Mouse (Mus musculus) forebrain, embryonic 15.5 days (tissue): ENCODE results near the gene Bcar3. TPM values are rescaled to one million over a fixed set of nuclear protein-coding genes. Genes with fewer than 3 reads are reported as not detected.
A peak's percentile ranks its signal among the peaks of the same experiment; 100 is the strongest.
"Not testable (repeated sequence)": the region's sequence is repeated elsewhere in the genome, so short reads cannot be mapped to it uniquely, and the experiment has no call there.

Source experiments
- ATAC-seq: fragments of 200-750 bp; cut with Nextera tagmentation; replicated peaks from 2 replicates; pipeline ENCODE4 v1.8.0; 2017; ENCODE audit warnings: mild to moderate bottlenecking, moderate TSS enrichment, moderate library complexity
- H3K27ac ChIP-seq: fragments of 300-500 bp; sonication (generic); replicated peaks from 2 replicates; pipeline ENCODE4 v1.5.1; 2015; ENCODE audit warnings: mild to moderate bottlenecking, inconsistent platforms
- H3K27me3 ChIP-seq: fragments of 300-500 bp; sonication (generic); 2 replicates; pipeline ENCODE4 v1.6.1; 2015; ENCODE audit warnings: inconsistent platforms
- H3K36me3 ChIP-seq: fragments of 300-500 bp; sonication (generic); 2 replicates; pipeline ENCODE4 v1.6.1; 2015; ENCODE audit warnings: mild to moderate bottlenecking, inconsistent platforms
- H3K4me1 ChIP-seq: fragments of 300-500 bp; sonication (generic); 2 replicates; pipeline ENCODE4 v1.6.1; 2015; ENCODE audit warnings: inconsistent platforms
- H3K4me2 ChIP-seq: fragments of 300-500 bp; sonication (generic); replicated peaks from 2 replicates; pipeline ENCODE4 v1.6.1; 2015; ENCODE audit warnings: mild to moderate bottlenecking, inconsistent platforms
- H3K4me3 ChIP-seq: fragments of 300-500 bp; sonication (generic); 2 replicates; pipeline ENCODE4 v1.5.1; 2015; ENCODE audit warnings: mild to moderate bottlenecking, inconsistent platforms
- H3K9ac ChIP-seq: fragments of 300-500 bp; sonication (generic); replicated peaks from 2 replicates; pipeline ENCODE4 v1.6.1; 2015; ENCODE audit warnings: mild to moderate bottlenecking, inconsistent platforms
- H3K9me3 ChIP-seq: fragments of 300-500 bp; sonication (generic); 2 replicates; pipeline ENCODE4 v1.6.1; 2016; ENCODE audit warnings: inconsistent platforms
- WGBS: fragments of 180-500 bp; shearing (Covaris S2); methylation state at CpG from one replicate; pipeline ENCODE4 v1.1.7; 2015; ENCODE audit warnings: mixed read lengths; 5-methylcytosine and 5-hydroxymethylcytosine counted together
- polyA plus RNA-seq: library from polyadenylated mRNA; unstranded; fragments of >200 nt; fragmentation: Nextera tagmentation; extraction: Ambion mirVana; gene quantifications from 2 replicates; pipeline ENCODE4 v1.2.1, GENCODE M21; 2015

Gene Bcar3
- polyA plus RNA-seq, 1 experiment from 2014 or later: 6.1 TPM

DNA sequence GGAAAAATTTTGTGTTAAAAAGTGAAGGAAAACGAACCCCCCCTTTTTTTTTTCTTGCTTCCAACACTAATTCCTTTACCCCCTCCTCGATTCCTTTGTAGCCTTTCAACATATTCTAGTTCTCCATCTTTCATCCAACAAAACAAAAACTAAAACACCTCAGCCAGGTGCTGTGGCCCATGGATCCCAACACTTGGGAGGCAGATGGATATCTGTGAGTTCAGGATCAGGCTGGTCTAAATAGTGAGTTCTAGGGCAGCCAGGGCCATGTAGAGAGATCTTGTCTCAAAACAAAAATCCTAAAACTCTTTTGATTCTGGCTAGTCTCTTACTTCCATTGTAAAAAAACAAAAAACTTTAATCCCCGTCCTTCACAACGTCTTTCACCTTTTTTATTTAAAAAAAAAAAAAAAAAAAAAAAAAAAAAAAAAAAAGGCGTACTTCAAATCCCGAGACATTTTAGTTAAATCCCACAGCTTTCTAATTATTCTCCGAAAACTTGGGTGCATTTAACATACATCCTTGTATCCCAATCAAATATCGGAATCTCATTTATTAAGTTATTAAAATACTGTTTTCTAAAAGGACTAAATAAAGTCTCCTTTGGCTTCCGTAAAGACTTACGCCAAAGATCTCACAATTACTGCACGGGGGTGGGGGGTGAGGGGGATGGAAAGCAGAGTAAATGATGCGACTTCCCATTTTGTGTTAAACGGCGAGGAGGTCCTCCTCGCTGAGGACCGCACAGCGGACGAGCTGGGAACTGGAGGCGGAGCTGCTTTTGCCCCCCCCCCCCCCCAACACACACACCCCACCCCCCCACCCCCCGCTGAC lies 20.3 kb upstream of the Bcar3 start:
- peak overlapping the region; percentile 80 for H3K27ac ChIP-seq
- peak overlapping the region; percentile 88 for H3K9ac ChIP-seq
- H3K9me3 ChIP-seq: no peaks in the 10 kb centered on the region
- ATAC-seq: no peak
- H3K4me3 ChIP-seq: peak overlapping the region; percentile 91
- 7% methylated on average over 19 of the region's 20 CpGs for WGBS
- H3K27me3 ChIP-seq: no peaks in the 10 kb centered on the region
- peaks cover 42% of the 10 kb centered on the region for H3K4me1 ChIP-seq
- H3K4me2 ChIP-seq: peak overlapping the region; percentile 39
- H3K36me3 ChIP-seq: peaks cover 26% of the 10 kb centered on the region

DNA sequence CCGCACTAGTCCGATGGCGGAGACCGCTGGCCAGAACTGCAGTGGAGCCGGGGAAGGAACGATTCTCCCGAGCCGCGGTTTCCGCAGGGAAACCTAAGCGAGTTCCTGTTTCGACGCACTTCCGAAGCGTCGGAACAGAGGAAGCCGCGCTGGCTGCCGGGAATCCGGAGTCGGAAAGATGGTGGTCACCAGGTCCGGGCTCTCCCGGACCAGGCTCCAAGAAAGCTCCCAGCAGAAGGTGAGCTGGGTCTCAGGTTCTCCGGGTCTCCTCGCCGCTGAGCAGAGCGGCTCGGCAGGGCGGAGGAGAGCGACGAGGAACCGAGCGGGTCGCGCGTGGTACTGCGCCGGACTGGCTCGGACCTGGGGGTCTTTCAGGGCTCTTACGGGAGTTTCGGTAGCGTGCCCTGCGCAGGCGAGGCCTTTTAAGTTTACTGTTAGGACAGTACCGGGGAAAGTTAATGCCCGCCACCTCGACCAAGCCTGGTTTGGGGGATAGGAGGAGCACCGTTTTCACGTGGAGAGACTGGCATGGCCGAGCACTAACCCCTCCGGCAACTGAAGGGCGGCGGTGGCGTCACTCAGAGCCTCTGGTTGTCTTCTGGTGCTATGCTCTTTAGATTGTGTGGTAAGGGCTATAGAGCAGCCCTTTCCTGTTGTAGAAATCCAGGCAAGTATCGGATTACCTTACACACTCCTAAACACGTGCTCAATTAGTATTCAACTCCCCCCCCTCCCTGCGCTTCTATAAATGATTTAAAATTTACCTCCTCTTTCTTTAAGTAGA lies 19.5 kb upstream of the Bcar3 start, which contains the start of gene Dnttip2:
Dnttip2 (plus strand) TSS at position 148 of the 784 bp plus-strand sequence.
- Histone ChIP-seq H3K36me3 (peaks cover 34% of the 10 kb centered on the region), H3K9me3 (no peaks in the 10 kb centered on the region), H3K27me3 (no peaks in the 10 kb centered on the region), H3K27ac (peak within 1 kb of the TSS; percentile 80), H3K4me3 (peak within 1 kb of the TSS; percentile 91), H3K9ac (peak within 1 kb of the TSS; percentile 88), H3K4me1 (peaks cover 43% of the 10 kb centered on the region), H3K4me2 (peak within 1 kb of the TSS; percentile 81)
- peak; percentile 96 for ATAC-seq
- under 1% methylated on average over 57 of the region's 57 CpGs for WGBS

DNA sequence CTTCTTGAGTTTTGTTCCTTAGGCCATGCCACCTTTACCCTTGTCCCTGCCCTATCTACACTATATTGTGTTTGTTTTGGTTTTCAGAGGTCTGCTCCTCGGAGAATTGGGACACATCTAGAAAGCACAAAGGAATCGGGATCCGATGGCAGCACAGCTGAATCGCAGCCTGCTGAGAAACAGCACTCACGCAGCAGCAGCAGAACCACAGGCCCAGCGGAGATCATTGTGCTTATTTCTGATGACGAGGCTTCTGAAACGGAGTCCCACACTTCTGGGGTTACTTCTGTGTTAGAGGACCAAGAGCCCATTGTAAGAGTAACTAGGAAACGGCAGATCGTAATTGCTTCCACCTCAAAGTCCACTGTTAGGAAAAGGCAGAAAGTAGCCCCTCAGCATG lies 18.8 kb upstream of the Bcar3 start:
- no peaks in the 10 kb centered on the region for H3K27me3 ChIP-seq
- ATAC-seq: no peak
- peak overlapping the region; percentile 91 for H3K4me3 ChIP-seq
- H3K9me3 ChIP-seq: no peaks in the 10 kb centered on the region
- 70% methylated on average over 10 of the region's 10 CpGs for WGBS
- H3K36me3 ChIP-seq: peaks cover 40% of the 10 kb centered on the region
- peaks cover 43% of the 10 kb centered on the region for H3K4me1 ChIP-seq
- H3K9ac ChIP-seq: peak overlapping the region; percentile 88; the same call in 1 of the 2 replicates
- no peak overlapping the region for H3K27ac ChIP-seq
- peak overlapping the region; percentile 81 for H3K4me2 ChIP-seq

DNA sequence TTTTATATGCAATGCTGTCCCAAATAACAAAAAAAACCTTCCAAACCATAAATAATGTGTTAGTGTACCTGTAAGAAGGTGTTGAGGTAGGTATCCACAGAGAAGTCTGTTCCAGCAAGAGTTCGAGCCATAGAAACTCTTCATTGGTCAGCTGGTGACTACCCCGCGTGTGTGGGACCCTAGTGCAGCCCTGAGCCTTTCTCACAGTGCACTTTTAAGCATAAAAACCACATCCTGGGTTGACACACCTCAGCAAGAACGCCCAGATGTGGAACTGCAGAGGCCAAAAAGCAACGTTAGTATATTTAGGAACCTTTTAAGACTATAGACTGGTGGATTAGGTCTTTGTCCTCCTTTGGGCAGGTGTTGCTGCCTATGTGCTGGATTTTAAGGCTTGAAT lies 6.7 kb upstream of the Bcar3 start:
- Histone ChIP-seq H3K4me3 (no peak overlapping the region), H3K9ac (no peak overlapping the region), H3K27me3 (no peaks in the 10 kb centered on the region), H3K27ac (no peak overlapping the region), H3K36me3 (peaks cover 36% of the 10 kb centered on the region), H3K4me1 (peaks cover 16% of the 10 kb centered on the region), H3K9me3 (no peaks in the 10 kb centered on the region), H3K4me2 (no peak overlapping the region)
- WGBS: 78% methylated on average over 5 of the region's 5 CpGs
- ATAC-seq: no peak

DNA sequence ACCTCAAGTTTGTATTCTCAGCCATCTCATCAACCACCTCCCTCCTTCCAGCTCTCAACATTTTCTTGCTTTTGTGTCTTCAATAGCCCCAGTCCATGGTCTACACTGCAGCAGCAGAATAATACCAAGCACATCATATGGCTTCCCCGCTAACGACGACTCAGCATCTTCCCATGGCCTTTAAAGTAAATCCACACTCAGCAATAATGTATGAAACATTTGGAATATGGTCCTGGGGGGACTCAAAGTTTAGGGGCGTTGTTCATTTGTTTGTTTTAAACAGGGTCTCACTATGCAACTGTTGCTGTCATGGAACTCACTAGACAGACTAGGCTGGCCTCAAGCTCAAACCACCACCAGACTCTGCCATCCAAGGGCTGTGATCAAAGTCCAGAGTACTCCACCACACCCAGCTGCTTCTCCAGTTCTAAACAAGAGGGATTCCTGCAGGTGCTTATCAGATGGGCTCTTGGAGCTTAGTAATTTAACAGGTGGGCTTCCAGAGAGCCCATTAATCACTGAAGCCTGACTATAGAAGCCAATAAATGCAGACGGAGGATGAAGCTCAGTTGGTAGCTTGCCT lies 5.2 kb upstream of the Bcar3 start:
- no peak overlapping the region for H3K4me3 ChIP-seq
- no peaks in the 10 kb centered on the region for H3K9me3 ChIP-seq
- H3K4me2 ChIP-seq: no peak overlapping the region
- no peak for ATAC-seq
- H3K9ac ChIP-seq: no peak overlapping the region
- peaks cover 20% of the 10 kb centered on the region for H3K36me3 ChIP-seq
- H3K27me3 ChIP-seq: no peaks in the 10 kb centered on the region
- H3K27ac ChIP-seq: no peak overlapping the region
- 91% methylated on average over 5 of the region's 5 CpGs for WGBS
- H3K4me1 ChIP-seq: peaks cover 20% of the 10 kb centered on the region

DNA sequence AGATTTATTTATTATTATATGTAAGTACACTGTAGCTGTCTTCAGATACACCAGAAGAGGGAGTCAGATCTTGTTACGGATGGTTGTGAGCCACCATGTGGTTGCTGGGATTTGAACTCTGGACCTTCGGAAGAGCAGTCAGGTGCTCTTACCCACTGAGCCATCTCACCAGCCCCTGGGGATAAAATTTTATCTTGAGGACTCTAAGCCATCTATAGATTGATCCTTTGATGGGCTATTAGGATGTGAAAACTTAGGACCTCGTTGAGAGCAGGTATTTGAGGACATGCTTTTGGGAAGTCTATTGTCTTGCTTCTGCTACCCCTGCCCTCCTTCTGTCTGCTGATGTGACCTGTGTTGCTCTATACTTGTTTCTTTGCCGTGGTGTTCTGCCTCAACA lies 4.6 kb upstream of the Bcar3 start:
- 75% methylated on average over 4 of the region's 4 CpGs for WGBS
- not testable (repeated sequence) for H3K27me3 ChIP-seq, H3K27ac ChIP-seq, H3K4me3 ChIP-seq, H3K4me2 ChIP-seq, H3K9ac ChIP-seq, H3K9me3 ChIP-seq, ATAC-seq
- peaks cover 24% of the 10 kb centered on the region for H3K4me1 ChIP-seq
- peaks cover 15% of the 10 kb centered on the region for H3K36me3 ChIP-seq

DNA sequence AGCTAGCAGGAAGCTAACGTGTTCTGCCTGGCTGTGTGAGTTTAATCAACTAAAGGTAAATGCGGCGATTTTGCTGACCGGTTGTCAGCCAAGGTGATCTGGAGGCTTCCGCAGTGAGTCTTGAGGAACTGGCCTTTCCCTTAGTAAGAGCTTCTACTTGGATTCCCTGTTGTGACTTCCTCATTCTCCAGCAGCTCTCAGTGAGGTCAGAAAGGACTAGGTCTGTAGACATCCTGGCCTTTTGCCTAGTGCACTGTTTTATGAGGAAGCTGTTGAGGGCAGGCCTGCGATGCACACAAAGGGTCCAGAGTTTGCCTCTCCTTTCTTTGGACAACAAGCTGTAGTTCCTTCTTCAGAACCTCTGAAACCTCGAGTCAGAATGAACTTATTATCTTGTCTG lies 3.2 kb upstream of the Bcar3 start:
- peaks cover 4% of the 10 kb centered on the region for H3K36me3 ChIP-seq
- no peaks in the 10 kb centered on the region for H3K27me3 ChIP-seq
- H3K4me3 ChIP-seq: no peak overlapping the region
- H3K9me3 ChIP-seq: no peaks in the 10 kb centered on the region
- peaks cover 38% of the 10 kb centered on the region for H3K4me1 ChIP-seq
- no peak overlapping the region for H3K9ac ChIP-seq
- H3K27ac ChIP-seq: no peak overlapping the region
- 86% methylated on average over 7 of the region's 7 CpGs for WGBS
- ATAC-seq: no peak
- H3K4me2 ChIP-seq: no peak overlapping the region

DNA sequence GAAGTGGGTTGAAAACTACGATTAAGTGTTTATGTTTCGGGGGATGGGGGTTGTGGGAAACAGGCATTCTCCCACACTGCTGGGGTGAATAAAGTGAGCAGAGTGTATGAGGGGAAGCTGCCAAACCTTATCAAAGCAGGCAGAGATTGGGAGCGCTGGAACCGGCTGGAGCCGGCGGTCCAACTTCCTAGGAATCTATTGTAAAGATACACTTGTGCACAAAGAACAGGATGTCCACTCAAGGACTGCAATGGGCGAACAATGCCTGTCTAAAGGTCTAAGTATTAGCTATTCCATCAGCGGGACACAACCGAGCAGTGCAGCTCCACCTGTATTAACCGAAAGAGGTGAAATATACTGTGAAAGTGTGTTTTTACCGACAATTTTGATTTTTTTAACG lies 2.1 kb upstream of the Bcar3 start:
- peak overlapping the region; percentile 86 for H3K4me3 ChIP-seq
- no peak for ATAC-seq
- H3K27ac ChIP-seq: no peak overlapping the region
- peaks cover 41% of the 10 kb centered on the region for H3K4me1 ChIP-seq
- H3K36me3 ChIP-seq: no peaks in the 10 kb centered on the region
- 0 out of 2 replicates have a peak overlapping the region, but pooled peaks have one; percentile 93 for H3K9ac ChIP-seq
- no peaks in the 10 kb centered on the region for H3K9me3 ChIP-seq
- peak overlapping the region; percentile 64 for H3K4me2 ChIP-seq
- H3K27me3 ChIP-seq: no peaks in the 10 kb centered on the region
- WGBS: 39% methylated on average over 12 of the region's 12 CpGs

DNA sequence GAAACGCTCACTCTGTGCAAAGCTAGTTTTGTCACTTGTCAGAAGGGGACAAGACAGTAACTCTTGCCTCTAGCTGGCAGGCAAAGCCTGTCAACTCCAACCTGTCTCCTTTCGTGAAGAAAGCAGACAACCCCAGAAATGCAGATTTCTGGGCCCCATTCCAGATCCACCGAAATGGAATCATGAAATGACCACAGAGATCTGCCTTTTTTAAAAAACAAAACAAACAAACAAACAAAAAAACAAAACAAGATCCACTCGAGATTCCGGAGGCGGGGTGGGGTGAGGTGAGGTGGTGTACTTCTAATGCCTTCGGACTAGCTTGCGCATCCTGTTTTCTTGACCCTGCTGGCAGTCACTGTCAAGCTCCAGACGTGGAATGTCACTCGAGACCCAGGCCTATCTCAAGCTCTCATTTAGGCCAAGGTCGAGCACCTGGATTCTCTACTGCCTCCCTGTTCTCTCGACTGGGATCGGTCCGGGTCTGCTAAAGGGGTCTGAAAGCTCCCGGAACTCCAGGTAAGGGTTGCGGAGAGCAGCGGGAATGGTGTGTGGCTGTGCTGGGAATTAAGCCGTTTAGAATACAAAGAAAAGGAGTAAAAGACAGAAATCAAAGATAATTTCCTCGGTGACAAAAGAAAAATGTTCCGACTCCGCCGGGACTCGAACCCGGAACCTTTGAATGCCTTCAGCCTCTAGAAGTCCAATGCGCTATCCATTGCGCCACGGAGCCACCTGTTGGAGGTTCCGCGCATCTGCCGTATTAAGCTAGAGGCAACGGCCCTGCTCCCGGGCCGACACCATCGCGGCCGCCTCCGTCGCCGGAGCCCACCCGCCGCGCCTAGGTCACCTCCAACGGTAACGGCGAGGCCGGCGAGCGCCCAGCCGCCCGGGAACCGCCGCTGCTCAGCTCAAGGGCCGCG lies 1.4 kb upstream of the Bcar3 start:
- Histone ChIP-seq H3K4me2 (peak overlapping the region; percentile 64), H3K9ac (peak overlapping the region; percentile 93), H3K27ac (peak overlapping the region; percentile 98), H3K9me3 (no peaks in the 10 kb centered on the region), H3K4me3 (peak overlapping the region; percentile 86), H3K4me1 (peaks cover 45% of the 10 kb centered on the region), H3K36me3 (no peaks in the 10 kb centered on the region), H3K27me3 (no peaks in the 10 kb centered on the region)
- peak; percentile 59 for ATAC-seq
- WGBS: 6% methylated on average over 54 of the region's 54 CpGs

DNA sequence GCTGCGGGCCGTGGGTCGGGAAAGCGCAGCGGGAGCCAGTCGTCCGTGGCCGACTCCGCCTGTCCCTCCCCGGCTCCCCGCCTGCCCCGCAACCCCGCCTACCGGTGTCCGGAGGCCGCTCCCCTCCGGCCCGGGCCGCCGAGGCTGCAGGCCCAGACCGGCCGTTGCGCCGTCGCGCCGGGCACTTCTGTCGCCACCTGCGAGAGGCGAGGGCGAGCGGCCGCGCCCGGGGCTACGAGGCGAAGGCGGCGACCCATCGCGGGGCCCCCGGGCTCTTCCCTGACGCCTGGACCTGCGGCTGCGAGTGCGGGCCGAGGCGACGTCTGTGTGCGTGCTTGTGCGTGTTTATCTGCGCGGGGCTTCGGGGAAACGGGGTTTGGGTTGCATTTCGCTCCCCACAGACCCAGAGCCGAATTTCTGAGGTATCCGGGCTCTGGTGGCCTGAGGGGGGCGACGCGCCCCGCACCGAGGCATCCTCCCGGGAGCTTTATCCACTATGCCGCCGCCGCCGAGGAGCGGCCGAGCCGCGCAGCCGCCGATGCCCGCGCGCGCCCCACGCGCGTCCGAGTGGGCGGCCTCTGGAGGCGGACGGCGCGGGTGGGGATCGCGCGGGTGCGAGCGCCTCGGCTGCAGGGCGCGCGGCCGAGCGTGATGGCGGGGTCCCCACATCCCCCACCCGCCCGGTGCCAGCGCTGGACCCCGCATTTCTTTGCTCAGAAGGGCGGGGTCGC lies 548 bp upstream of the Bcar3 start:
- H3K9me3 ChIP-seq: no peaks in the 10 kb centered on the region
- H3K27me3 ChIP-seq: no peaks in the 10 kb centered on the region
- H3K4me3 ChIP-seq: peak overlapping the region; percentile 86
- peak overlapping the region; percentile 93 for H3K9ac ChIP-seq
- H3K4me2 ChIP-seq: peak overlapping the region; percentile 64
- H3K27ac ChIP-seq: peak overlapping the region; percentile 98
- WGBS: under 1% methylated on average over 98 of the region's 105 CpGs
- ATAC-seq: peak; percentile 65
- no peaks in the 10 kb centered on the region for H3K36me3 ChIP-seq
- peaks cover 45% of the 10 kb centered on the region for H3K4me1 ChIP-seq

DNA sequence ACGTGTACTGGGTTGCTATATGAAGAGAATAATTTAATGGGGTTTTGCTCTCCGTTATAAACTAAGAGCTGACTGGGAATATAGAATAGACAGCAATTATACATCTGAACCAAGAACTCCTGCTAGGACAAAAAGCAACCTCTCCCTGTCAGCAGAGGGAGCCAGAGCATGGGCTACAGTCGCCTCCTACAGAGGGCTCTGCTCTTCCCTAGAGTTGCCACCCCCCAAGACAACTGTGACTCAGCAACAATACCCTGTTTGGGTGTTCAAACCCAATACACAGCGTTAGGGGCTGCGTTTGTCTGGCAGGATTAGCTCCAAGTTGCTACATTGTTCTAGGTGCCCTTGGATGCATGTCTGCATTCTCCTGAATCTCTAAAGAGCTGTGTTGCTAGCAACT lies 1.6 kb downstream of the Bcar3 start:
- ATAC-seq: no peak
- no peaks in the 10 kb centered on the region for H3K36me3 ChIP-seq
- peaks cover 45% of the 10 kb centered on the region for H3K4me1 ChIP-seq
- peak overlapping the region; percentile 98 for H3K27ac ChIP-seq
- no peaks in the 10 kb centered on the region for H3K9me3 ChIP-seq
- 11% methylated on average over 5 of the region's 5 CpGs for WGBS
- no peak overlapping the region for H3K4me2 ChIP-seq
- no peak overlapping the region for H3K9ac ChIP-seq
- no peaks in the 10 kb centered on the region for H3K27me3 ChIP-seq
- no peak overlapping the region for H3K4me3 ChIP-seq
